Mouse (Mus musculus): ENCODE data around the gene Olfr70.

The Olfr70 gene

GRCm38 (mm10) chr4:43711821-43712220 lies 11.2 kb upstream of the Olfr70 start:
- no peak for DNase-seq (ENCODE audit: low read depth, low spot score)

- no peak for DNase-seq (ENCODE audit: low read depth, low spot score)
These were observed 9.3 kb upstream of the Olfr70 start, which contains the start of gene Olfr71 for GRCm38 (mm10) chr4:43709869-43710268. TSS of gene Olfr71 (minus strand) at chr4:43710255.

GRCm38 (mm10) chr4:43705991-43706390 lies 5.4 kb upstream of the Olfr70 start:
- DNase-seq (ENCODE audit: low read depth, low spot score): no peak

- DNase-seq (ENCODE audit: low read depth, low spot score): no peak
These were observed 3.2 kb upstream of the Olfr70 start for GRCm38 (mm10) chr4:43703851-43704250.

GRCm38 (mm10) chr4:43703439-43703838 lies 2.8 kb upstream of the Olfr70 start:
- no peak for DNase-seq (ENCODE audit: low read depth, low spot score)

GRCm38 (mm10) chr4:43696561-43696960 lies 4.0 kb downstream of the Olfr70 start:
- DNase-seq (ENCODE audit: low read depth, low spot score): no peak

- DNase-seq (ENCODE audit: low read depth, low spot score): no peak
These were observed 5.3 kb downstream of the Olfr70 start for GRCm38 (mm10) chr4:43695249-43695671.

GRCm38 (mm10) chr4:43694439-43695248 lies 6.0 kb downstream of the Olfr70 start:
- DNase-seq (ENCODE audit: low read depth, low spot score): no peak

- DNase-seq (ENCODE audit: low read depth, low spot score): no peak
These were observed 6.8 kb downstream of the Olfr70 start for GRCm38 (mm10) chr4:43693806-43694241.

- DNase-seq (ENCODE audit: low read depth, low spot score): no peak
These were observed 9.6 kb downstream of the Olfr70 start for GRCm38 (mm10) chr4:43691026-43691425.

- DNase-seq (ENCODE audit: low read depth, low spot score): no peak
These were observed 10.6 kb downstream of the Olfr70 start for GRCm38 (mm10) chr4:43690021-43690420.

- DNase-seq (ENCODE audit: low read depth, low spot score): no peak
These were observed 21.1 kb downstream of the Olfr70 start for GRCm38 (mm10) chr4:43679416-43680043.

GRCm38 (mm10) chr4:43678541-43678940 lies 22.1 kb downstream of the Olfr70 start:
- DNase-seq (ENCODE audit: low read depth, low spot score): no peak

- no peak for DNase-seq (ENCODE audit: low read depth, low spot score)
These were observed 25.0 kb downstream of the Olfr70 start for GRCm38 (mm10) chr4:43675608-43676007.

- no peak for DNase-seq (ENCODE audit: low read depth, low spot score)
These were observed 25.6 kb downstream of the Olfr70 start for GRCm38 (mm10) chr4:43674974-43675373.

- no peak for DNase-seq (ENCODE audit: low read depth, low spot score)
These were observed 26.9 kb downstream of the Olfr70 start for GRCm38 (mm10) chr4:43673703-43674102.

- DNase-seq (ENCODE audit: low read depth, low spot score): no peak
These were observed 28.5 kb downstream of the Olfr70 start for GRCm38 (mm10) chr4:43672070-43672469.

GRCm38 (mm10) chr4:43669428-43669794 lies 31.2 kb downstream of the Olfr70 start:
- no peak for DNase-seq (ENCODE audit: low read depth, low spot score)

- DNase-seq (ENCODE audit: low read depth, low spot score): peak; percentile 62
These were observed 31.7 kb downstream of the Olfr70 start, which contains the start of the genes Tmem8b and Fam221b for GRCm38 (mm10) chr4:43668782-43669427. TSS of gene Tmem8b (plus strand) at chr4:43668971. TSS of gene Fam221b (minus strand) at chr4:43669145.

- DNase-seq (ENCODE audit: low read depth, low spot score): no peak
These were observed 34.2 kb downstream of the Olfr70 start for GRCm38 (mm10) chr4:43666412-43666811.

- no peak for DNase-seq (ENCODE audit: low read depth, low spot score)
These were observed 43.5 kb downstream of the Olfr70 start for GRCm38 (mm10) chr4:43657146-43657545.

Data from WW6 (cell line).